Mouse (Mus musculus) urinary bladder, adult 2 months (tissue): ENCODE results near the gene Ntn4. TPM values are rescaled to one million over a fixed set of nuclear protein-coding genes. Genes with fewer than 3 reads are reported as not detected.

Experiments used
- DNase-seq: peaks from one replicate; pipeline ENCODE4 v3.0.0; 2022; ENCODE audit warnings: low spot score
- polyA plus RNA-seq: library from polyadenylated mRNA; depleted of rRNA; stranded (reverse); fragments of >200 nt; gene quantifications from 2 replicates; pipeline ENCODE4 v1.2.3, GENCODE M21; 2012

The Ntn4 gene
- polyA plus RNA-seq, 1 experiment, result 7.8 TPM

- DNase-seq, result no peak
Measured at GRCm38 (mm10) chr10:93730514-93730913, 90.0 kb downstream of the Ntn4 start.

DNA sequence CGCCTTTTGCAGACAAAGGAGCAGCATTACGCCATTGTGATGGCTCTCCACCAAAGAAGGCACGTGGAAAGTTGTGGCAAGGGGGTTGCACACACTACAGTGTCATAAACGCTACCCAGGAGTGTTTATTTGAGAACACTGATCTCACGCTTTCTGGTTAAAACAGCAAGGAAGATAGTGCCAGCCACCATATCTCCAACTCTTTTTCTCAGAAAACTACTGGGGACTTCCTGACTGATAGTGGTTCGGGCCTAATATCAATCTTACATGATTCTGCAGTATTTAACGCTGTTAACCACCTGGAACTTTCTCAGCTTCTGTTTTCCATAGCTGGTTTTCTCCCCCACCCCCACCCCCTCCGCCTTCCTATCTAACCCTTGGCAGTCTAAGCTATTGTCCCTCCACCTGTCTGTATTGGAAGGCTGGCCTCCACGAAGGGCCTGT lies 90.8 kb downstream of the Ntn4 start:
- no peak for DNase-seq

GRCm38 (mm10) chr10:93736114-93736645 lies 95.7 kb downstream of the Ntn4 start:
- no peak for DNase-seq

DNA sequence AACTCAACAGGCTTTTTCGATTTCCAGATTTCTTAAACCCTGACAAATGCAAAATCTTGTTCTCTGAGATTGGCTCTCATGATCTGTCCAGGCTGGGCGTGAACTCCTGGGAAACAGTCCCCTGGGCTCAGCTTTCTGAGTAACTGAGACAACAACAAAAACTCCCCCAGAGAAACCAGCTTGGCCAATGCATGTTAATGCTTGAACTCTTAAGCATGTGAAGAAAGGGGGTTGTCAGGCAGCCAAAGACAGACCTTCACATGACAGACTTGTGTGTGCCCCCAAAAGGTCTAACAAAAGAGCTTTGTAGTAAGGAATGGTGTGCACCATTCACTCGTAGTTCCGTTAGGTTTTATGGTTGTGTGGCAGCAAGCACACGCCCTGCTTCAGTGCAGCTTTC lies 96.6 kb downstream of the Ntn4 start:
- no peak for DNase-seq

DNA sequence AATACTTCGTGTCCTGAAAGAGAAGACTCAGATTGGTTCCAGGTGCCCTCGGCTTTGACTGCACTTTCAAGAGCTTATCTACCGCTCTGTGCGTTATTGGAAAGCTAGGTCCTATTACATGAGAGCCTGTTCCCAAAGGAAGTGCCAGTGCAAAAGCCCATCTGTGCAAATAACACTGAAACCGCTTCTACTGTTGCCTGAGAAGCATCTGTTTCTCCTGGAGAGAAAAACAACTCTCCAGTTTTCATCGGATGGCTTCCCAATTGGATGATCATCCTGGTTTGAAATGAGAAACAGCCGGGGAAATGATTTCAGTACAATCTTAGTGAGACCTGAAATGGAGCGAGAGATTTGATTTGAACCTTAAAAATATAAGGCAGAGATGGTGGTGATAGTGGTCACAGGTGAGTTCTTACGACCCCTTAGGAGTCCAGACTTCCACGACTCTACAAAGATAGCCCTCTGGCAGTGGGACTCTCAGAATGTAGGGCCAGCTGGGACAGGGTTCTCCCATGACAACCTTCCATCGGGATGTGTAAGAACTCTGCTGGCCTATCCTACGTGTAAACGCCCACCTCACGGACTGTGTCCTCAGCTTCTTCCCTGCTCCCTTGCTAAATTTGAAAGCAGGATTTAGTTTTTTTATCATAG lies 101.1 kb downstream of the Ntn4 start:
- DNase-seq, result no peak

DNA sequence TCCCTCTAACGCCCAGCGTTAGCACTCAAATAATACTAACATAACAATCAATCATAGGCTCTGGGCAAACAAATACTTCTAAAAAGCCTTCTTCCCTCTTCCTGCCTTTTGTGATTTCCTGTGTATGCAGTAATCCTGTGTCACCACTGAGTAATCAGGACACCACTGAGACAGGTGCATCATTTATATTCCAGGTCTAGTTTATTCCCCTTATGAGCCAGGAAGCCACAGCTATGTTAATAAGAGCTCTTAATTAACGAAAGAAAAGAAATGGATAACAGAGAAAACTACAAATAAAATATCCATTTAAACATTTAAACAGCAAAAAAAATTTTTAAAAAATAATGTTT lies 101.6 kb downstream of the Ntn4 start:
- no peak for DNase-seq

DNA sequence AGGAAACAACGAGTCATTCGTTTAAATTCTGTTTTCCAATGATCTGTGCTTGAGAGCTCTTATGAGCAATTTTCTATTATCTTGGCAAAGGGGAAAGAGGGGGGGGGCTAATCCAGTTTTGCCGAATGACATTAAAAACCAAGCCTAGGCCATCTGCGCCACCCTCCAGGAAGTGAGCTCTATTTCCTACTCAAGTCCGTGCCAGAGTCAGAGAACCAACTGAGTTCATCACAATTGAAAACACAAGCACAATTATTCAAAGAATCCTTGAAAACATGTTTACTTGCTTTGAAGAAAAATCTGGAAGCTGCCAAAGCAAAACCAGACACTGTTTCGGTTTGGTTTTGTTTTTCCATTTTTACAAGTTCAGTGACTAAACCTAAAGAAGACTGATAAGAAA lies 102.1 kb downstream of the Ntn4 start:
- no peak for DNase-seq

GRCm38 (mm10) chr10:93749267-93750192 lies 109.0 kb downstream of the Ntn4 start:
- DNase-seq, result no peak

GRCm38 (mm10) chr10:93751302-93751701 lies 110.8 kb downstream of the Ntn4 start:
- no peak for DNase-seq

DNA sequence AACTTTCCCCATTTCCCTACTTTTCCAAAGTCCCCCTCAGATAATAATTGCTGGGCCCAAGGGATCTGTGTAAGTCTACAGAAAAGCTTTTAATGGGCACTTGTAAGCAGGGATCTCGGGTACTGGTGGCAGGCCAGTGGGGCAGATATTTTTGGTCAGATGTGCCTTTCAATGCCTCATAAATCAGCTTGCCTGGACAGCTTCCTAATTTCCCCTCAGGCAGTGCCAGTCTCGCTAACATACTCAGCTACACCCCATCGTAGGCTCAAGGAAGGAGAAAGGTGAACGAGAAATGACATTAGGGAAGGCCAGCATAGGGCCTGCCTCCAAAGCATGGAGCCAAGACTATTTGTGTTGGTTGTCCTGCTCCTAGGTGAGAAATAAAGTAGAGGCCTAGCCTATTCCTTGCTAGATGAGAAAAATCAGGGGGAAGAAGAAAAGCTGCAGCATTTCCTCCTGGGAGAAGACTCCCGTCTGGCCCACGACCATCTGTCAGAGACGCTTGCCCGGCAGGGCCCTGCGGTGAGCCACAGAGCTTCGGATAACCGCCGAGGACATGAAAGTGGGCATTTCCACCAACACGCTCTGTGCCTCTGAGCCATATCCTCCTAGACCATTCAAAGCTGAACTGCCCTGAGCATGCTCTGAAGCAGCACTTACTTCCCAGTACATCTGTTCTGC lies 113.4 kb downstream of the Ntn4 start:
- DNase-seq, result no peak

- no peak for DNase-seq
Measured at GRCm38 (mm10) chr10:93756211-93756610, 115.7 kb downstream of the Ntn4 start.

DNA sequence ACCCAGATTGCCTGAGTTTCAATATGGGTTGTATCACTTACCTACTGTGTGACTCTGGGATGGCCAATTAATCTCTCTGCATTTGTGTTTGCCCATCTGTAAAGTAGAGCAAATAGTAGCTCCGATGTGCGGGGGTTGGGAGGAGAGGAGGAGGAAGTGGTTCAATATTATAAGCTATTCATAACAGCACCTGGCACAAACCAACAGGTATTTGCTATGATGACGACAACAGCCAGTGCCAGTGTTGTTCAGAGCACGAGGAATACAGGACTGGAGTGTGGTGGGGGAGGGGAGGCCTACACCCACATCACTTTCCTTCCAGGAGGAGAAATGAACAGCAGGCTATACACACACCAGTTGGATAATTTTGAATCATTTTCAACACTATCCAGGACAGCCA lies 119.2 kb downstream of the Ntn4 start:
- no peak for DNase-seq

DNA sequence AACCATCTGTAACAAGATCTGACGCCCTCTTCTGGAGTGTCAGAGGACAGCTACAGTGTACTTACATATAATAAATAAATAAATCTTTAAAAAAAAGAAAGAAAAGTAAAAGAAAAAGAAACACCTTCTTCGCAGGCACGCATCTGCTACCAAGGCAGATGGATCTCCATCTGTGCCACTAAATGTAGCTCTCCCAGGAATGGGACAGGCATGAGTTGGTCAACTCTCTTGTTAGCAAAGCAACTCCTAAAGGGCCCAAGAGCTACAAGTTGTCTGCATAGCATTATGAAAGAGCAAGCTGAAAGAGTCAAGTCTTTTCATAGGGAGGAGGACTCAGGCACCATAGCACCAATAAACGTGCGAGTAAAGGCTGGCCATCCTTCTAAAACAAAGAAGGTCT lies 119.9 kb downstream of the Ntn4 start:
- no peak for DNase-seq

- no peak for DNase-seq
Measured at GRCm38 (mm10) chr10:93763074-93763473, 122.6 kb downstream of the Ntn4 start.

GRCm38 (mm10) chr10:93766221-93766620 lies 125.7 kb downstream of the Ntn4 start:
- no peak for DNase-seq

GRCm38 (mm10) chr10:93767245-93767644 lies 126.8 kb downstream of the Ntn4 start:
- no peak for DNase-seq

DNA sequence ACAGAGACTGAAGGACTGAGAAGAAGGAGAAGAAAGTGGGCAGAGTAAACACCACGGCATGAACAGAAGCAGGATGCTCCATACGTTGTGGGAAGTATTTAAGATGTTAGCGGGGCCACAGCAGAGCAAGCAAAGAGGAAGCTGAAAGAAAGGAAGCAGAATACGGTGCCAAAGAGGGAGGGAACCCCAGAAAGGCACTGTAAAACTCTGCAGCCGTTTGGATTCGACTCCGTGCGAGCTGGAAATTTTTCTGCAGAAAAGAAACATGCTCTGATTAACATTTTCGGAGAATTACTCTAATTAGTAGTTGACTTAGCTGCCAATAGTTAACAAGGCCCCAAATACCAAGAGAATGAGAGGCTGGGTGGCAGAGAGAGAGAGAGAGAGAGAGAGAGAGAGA lies 127.7 kb downstream of the Ntn4 start:
- DNase-seq, result no peak

GRCm38 (mm10) chr10:93771931-93772465 lies 131.5 kb downstream of the Ntn4 start:
- no peak for DNase-seq

DNA sequence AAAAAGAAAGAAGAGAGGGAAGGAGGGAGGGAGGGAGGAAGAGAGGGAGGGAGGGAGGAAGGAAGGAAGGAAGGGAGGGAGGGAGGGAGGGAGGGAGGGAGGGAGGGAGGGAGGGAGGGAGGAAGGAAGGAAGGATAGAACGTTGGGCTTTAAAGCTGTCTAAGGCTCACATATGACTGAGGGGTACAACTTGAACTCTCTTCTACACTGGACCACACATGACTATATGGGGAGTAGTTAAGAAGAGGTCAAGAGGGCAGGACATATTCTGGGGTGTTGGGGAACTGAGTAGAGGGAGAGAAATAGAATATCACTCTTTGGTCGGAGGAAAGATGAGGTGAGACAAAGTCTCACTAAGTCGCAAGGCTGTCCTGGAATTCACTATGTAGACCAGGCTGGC lies 132.0 kb downstream of the Ntn4 start:
- no peak for DNase-seq

DNA sequence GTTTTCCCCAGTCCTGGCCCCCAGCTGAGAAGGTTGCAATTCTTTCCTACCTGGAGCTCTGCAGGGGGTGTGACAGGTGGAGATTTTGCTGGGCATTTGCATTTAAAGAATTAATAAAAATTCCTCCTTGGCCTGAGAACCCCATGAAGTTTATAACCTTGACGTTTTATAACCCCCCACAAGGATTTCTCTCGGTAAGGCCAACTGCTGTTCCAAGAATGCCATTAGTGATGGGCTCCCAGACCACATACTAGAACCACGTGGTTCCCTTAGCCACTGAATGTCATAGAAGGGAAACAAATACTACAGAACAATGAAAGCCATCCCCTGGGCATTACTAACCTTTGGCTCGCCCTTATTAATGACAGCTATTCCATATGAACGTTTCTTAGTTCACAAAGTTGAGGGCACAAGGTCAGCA lies 136.3 kb downstream of the Ntn4 start:
- no peak for DNase-seq

DNA sequence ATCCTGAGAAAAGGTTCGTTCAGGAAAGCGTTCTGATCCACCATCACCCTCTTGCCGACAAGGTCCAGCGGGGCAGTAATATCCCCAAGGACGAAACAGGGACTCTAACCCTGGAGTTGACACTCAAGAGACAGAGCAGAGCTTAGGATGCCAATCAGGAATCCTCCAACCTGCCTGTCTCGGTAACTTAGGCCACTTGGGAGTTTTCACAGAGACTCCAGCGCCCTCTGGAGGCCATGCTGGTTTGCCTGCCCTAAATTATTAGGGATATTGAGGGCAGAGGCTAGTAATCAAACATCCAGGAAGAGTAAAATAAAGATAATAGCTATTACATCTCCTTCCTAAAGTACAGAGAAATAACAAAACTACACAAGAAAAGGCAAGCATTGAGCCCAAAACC lies 136.9 kb downstream of the Ntn4 start:
- DNase-seq, result peak; percentile 36
